Mouse (Mus musculus) kidney, postnatal 0 days (tissue): Measurements from ENCODE around the gene 9430007A20Rik. TPM values are rescaled to one million over a fixed set of nuclear protein-coding genes. Genes with fewer than 3 reads are reported as not detected.

Source experiments
- ATAC-seq: fragments of 200-750 bp; cut with Nextera tagmentation; replicated peaks from 2 replicates; pipeline ENCODE4 v1.8.0; 2017; ENCODE audit warnings: low read depth, moderate number of reproducible peaks, moderate TSS enrichment, moderate library complexity; ENCODE audit not compliant: low FRiP score
- DNase-seq: peaks from one replicate; pipeline ENCODE4 v3.0.0-alpha.2; 2016; ENCODE audit warnings: low spot score
- H3K27ac ChIP-seq: fragments of 300-500 bp; sonication (generic); 2 replicates; pipeline ENCODE4 v1.5.1; 2014; ENCODE audit warnings: mild to moderate bottlenecking
- H3K27me3 ChIP-seq: fragments of 300-500 bp; sonication (generic); 2 replicates; pipeline ENCODE4 v1.6.1; 2014; ENCODE audit warnings: low read length, mixed read lengths; ENCODE audit not compliant: insufficient read depth
- H3K36me3 ChIP-seq: fragments of 300-500 bp; sonication (generic); 2 replicates; pipeline ENCODE4 v1.6.1; 2014; ENCODE audit warnings: low read length, mixed read lengths; ENCODE audit not compliant: insufficient read depth
- H3K4me1 ChIP-seq: fragments of 300-500 bp; sonication (generic); replicated peaks from 2 replicates; pipeline ENCODE4 v1.6.1; 2014; ENCODE audit warnings: antibody characterized with exemption, low read length, mixed read lengths; ENCODE audit not compliant: insufficient read depth
- H3K4me2 ChIP-seq: fragments of 300-500 bp; sonication (generic); 2 replicates; pipeline ENCODE4 v1.6.1; 2014; ENCODE audit warnings: mild to moderate bottlenecking, low read length, moderate library complexity, mixed read lengths
- H3K4me3 ChIP-seq: fragments of 300-500 bp; sonication (generic); replicated peaks from 2 replicates; pipeline ENCODE4 v1.5.1; 2014; ENCODE audit warnings: low read depth, low read length
- H3K9ac ChIP-seq: fragments of 300-500 bp; sonication (generic); 2 replicates; pipeline ENCODE4 v1.6.1; 2014; ENCODE audit warnings: low read depth, low read length
- H3K9me3 ChIP-seq: fragments of 300-500 bp; sonication (generic); replicated peaks from 2 replicates; pipeline ENCODE4 v1.6.1; 2016; ENCODE audit warnings: low read length, inconsistent platforms, mixed read lengths
- CTCF ChIP-seq: IDR thresholded peaks from 2 replicates; pipeline ENCODE4 v1.5.1; 2016; ENCODE audit warnings: antibody characterized with exemption, low read depth, mild to moderate bottlenecking, moderate library complexity
- WGBS: fragments of 180-500 bp; shearing (Covaris S2); extraction: QIAGEN DNeasy Blood & Tissue Kit; methylation state at CpG from one replicate; pipeline ENCODE4 v1.1.7; 2014; 5-methylcytosine and 5-hydroxymethylcytosine counted together
- polyA plus RNA-seq: library from polyadenylated mRNA; unstranded; fragments of >200 nt; fragmentation: Nextera tagmentation; extraction: Ambion mirVana; gene quantifications from 2 replicates; pipeline ENCODE4 v1.2.1, GENCODE M21; 2015

9430007A20Rik gene
- polyA plus RNA-seq, 1 experiment from 2014 or later, result not detected

- ATAC-seq (no peak), DNase-seq (no peak)
- Histone ChIP-seq H3K9ac (no peak overlapping the region), H3K4me2 (no peak overlapping the region), H3K27me3 (no peaks in the 10 kb centered on the region), H3K4me3 (no peak overlapping the region), H3K9me3 (no peaks in the 10 kb centered on the region), H3K27ac (no peak overlapping the region), H3K4me1 (no peaks in the 10 kb centered on the region), H3K36me3 (no peaks in the 10 kb centered on the region)
- TF ChIP-seq CTCF, result no peak
- 45% methylated on average over 2 of the region's 2 CpGs for WGBS
These were observed 41.6 kb downstream of the 9430007A20Rik start for GRCm38 (mm10) chr4:144561205-144561604.

- no peak for TF ChIP-seq CTCF
- no peak within 1 kb of the TSS for H3K9ac ChIP-seq
- DNase-seq (no peak), ATAC-seq (no peak)
- no peak within 1 kb of the TSS for H3K4me3 ChIP-seq
- H3K27me3 ChIP-seq, result no peaks in the 10 kb centered on the region
- no peak within 1 kb of the TSS for H3K4me2 ChIP-seq
- no peaks in the 10 kb centered on the region for H3K36me3 ChIP-seq
- no peaks in the 10 kb centered on the region for H3K4me1 ChIP-seq
- H3K9me3 ChIP-seq, result no peaks in the 10 kb centered on the region
- no peak within 1 kb of the TSS for H3K27ac ChIP-seq
- 71% methylated on average over 1 of the region's 1 CpGs for WGBS
These were observed 45.4 kb downstream of the 9430007A20Rik start, which contains the start of gene Gm13124 for GRCm38 (mm10) chr4:144565034-144565433. TSS of gene Gm13124 (minus strand) at chr4:144565134.

GRCm38 (mm10) chr4:144567752-144568151 is 48.1 kb downstream of the 9430007A20Rik start:
- Histone ChIP-seq H3K27me3 (no peaks in the 10 kb centered on the region), H3K4me3 (no peak overlapping the region), H3K4me2 (no peak overlapping the region), H3K9me3 (no peaks in the 10 kb centered on the region), H3K36me3 (no peaks in the 10 kb centered on the region), H3K27ac (no peak overlapping the region), H3K9ac (no peak overlapping the region), H3K4me1 (no peaks in the 10 kb centered on the region)
- no peak for DNase-seq
- ATAC-seq, result no peak
- TF ChIP-seq CTCF, result no peak

Other genes with a start within 250 kb of the 9430007A20Rik start
- not detected in 2 replicates for gene Pramel5, start 239.3 kb upstream of the 9430007A20Rik start, polyA plus RNA-seq
- gene Gm13128, start 189.6 kb upstream of the 9430007A20Rik start, polyA plus RNA-seq, result not detected in 2 replicates
- gene Gm13119, start 161.9 kb upstream of the 9430007A20Rik start, polyA plus RNA-seq, result not detected in 2 replicates
- gene Pramef20, start 141.9 kb upstream of the 9430007A20Rik start, polyA plus RNA-seq, result not detected in 2 replicates
- gene Pramef12, start 111.4 kb upstream of the 9430007A20Rik start, polyA plus RNA-seq, result 0.37 and 0.39 TPM in 2 replicates
- not detected in 2 replicates for gene 1700012P22Rik, start 81.0 kb upstream of the 9430007A20Rik start, polyA plus RNA-seq
- not detected in 2 replicates for gene Gm9944, start 66.5 kb upstream of the 9430007A20Rik start, polyA plus RNA-seq
- not detected in 2 replicates for gene Aadacl3, start 56.1 kb upstream of the 9430007A20Rik start, polyA plus RNA-seq
- not detected in 2 replicates for gene Gm13124, start 45.3 kb downstream of the 9430007A20Rik start, polyA plus RNA-seq
- gene Aadacl4, start 93.9 kb downstream of the 9430007A20Rik start, polyA plus RNA-seq, result not detected in 2 replicates
- gene Gm436, start 166.5 kb downstream of the 9430007A20Rik start, polyA plus RNA-seq, result not detected in 2 replicates
- gene Gm13178, start 201.6 kb downstream of the 9430007A20Rik start, polyA plus RNA-seq, result not detected in 2 replicates